Mouse (Mus musculus) liver, embryonic 14 days (tissue): Measurements from ENCODE around the gene Rpl13. TPM values are rescaled to one million over a fixed set of nuclear protein-coding genes. Genes with fewer than 3 reads are reported as not detected.

Experiments
- polyA plus RNA-seq: library from polyadenylated mRNA; depleted of rRNA; stranded (reverse); fragments of >200 nt; gene quantifications from 2 replicates; pipeline ENCODE4 v1.2.3, GENCODE M21; 2012; rRNA removed

The Rpl13 gene
- polyA plus RNA-seq: 1,342 and 1,378 TPM in 2 replicates

DNA sequence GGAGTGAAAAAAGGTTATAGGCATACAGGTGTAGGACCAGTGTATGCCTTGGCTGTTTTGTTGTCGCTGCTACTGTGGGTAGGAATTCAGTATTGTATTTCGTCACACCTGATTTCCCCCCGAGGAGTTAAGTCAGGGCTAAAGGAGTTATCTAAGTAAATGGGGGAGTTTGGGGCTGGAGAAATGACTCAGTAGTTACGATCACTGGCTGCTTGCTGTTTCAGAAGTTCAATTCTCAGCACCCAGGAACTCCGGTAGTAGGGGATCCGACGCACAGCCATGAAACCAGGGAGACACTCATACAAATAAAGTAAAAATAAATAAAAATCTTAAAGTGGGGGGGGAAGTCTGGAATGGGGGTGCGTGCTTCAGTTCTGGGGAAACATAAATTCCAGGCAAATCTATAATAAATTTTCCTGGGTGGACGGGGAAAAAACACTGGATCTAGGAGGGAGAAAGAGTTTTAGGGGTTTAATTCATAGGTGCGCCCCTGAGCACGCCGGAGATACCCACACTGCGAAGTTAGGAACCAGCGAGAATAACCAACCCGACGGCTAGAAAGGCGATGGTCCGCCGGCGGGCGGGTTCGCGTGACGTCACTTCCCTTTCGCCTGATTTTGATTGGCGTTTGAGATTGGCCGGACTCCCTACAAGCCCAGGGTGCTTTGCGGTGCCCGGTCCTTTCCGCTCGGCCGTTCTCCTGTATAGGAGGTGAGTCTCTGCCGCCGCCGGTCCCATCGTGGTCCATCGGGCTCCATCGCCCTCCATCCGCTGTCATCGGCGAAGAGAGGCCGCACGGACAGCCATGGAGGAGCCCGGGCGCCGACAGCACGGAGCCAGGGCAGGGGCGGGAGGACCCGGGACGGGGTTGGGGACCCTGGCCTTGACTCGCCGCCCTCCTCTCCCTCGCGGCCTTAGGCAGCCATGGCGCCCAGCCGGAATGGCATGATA, at the start of gene Rpl13:
TSS of gene Rpl13 (plus strand) at position 616 of the 951 bp plus-strand sequence.

DNA sequence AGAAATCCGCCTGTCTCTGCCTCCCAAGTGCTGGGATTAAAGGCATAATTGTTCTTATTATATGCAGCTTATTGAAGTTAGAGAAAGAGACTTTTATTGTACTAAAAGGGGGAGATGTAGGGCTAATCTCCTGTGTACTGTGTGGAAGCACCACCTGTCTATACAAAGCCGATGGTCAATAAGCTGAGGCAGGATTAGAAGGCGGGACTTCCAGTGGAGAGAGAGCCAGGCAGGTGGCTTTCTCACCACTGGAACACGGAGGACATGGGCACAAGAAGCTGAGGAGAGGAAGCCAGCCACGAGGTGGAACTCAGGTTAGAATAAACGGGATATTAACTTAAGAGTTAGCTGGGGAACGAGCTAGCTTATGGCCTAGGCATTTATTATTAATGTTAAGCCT, 39.4 kb upstream of the Rpl13 start, which contains the start of gene Spg7:
TSS of gene Spg7 (plus strand) at position 222 of the 400 bp plus-strand sequence.

DNA sequence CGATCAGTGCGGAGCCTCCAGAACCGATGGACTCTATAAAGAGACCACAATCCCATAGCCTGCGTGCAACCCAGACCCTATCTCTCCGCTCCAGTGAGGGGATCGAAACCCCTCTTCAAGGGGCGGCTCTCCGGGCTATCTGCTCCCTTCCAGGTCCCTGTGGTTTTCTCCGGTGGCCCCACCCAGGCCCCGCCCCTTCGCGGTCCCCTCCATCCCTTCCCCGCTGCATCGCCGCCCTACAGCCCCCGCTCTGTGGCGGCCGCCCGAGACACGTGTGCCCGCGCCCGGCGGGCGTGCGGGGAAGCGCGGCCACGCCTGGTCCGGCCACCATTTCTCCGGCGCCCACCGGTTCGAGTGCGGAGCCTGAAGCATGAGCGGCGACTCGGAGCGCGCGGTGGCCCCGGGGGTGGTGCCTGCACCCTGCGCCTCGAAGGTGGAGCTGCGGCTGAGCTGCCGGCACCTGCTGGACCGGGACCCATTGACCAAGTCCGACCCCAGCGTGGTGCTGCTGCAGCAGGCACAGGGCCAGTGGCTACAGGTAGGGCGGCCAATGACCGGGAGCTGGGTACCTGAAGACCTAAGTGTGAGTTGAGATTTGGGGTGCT, 15.1 kb downstream of the Rpl13 start, which contains the start of gene Cpne7:
TSS of gene Cpne7 (plus strand) at position 248 of the 605 bp plus-strand sequence.

Other genes starting within 250 kb of the Rpl13 start
- 11.9 and 12.9 TPM in 2 replicates for gene Ankrd11, start 60.1 kb upstream of the Rpl13 start, polyA plus RNA-seq
- 24.9 and 28.3 TPM in 2 replicates for gene Spg7, start 39.4 kb upstream of the Rpl13 start, polyA plus RNA-seq
- 1.8 and 2.1 TPM in 2 replicates for gene Cpne7, start 15.0 kb downstream of the Rpl13 start, polyA plus RNA-seq
- gene Sult5a1, start 56.0 kb downstream of the Rpl13 start, polyA plus RNA-seq: 0.71 and 0.92 TPM in 2 replicates
- 0.07 and 0.14 TPM in 2 replicates for gene Dpep1, start 83.9 kb downstream of the Rpl13 start, polyA plus RNA-seq
- 28.4 and 33.8 TPM in 2 replicates for gene Chmp1a, start 110.4 kb downstream of the Rpl13 start, polyA plus RNA-seq
- gene Spata33, start 110.5 kb downstream of the Rpl13 start, polyA plus RNA-seq: 0.23 and 0.27 TPM in 2 replicates
- gene Cdk10, start 122.5 kb downstream of the Rpl13 start, polyA plus RNA-seq: 13.4 and 15.3 TPM in 2 replicates
- gene Spata2l, start 133.9 kb downstream of the Rpl13 start, polyA plus RNA-seq: 0.78 and 0.99 TPM in 2 replicates
- gene Zfp276, start 151.8 kb downstream of the Rpl13 start, polyA plus RNA-seq: 7.4 and 8.2 TPM in 2 replicates
- 6.1 and 7.4 TPM in 2 replicates for gene Vps9d1, start 152.0 kb downstream of the Rpl13 start, polyA plus RNA-seq
- 21.3 and 26.0 TPM in 2 replicates for gene Fanca, start 216.2 kb downstream of the Rpl13 start, polyA plus RNA-seq
- 3.0 and 3.1 TPM in 2 replicates for gene Spire2, start 230.4 kb downstream of the Rpl13 start, polyA plus RNA-seq